Mouse (Mus musculus) Patski (cell line): ENCODE measurements around the gene Prkaa1. TPM values are rescaled to one million over a fixed set of nuclear protein-coding genes. Genes with fewer than 3 reads are reported as not detected.

Experiments used
- ATAC-seq: fragments of 100-300 bp; one replicate; pipeline ENCODE4 v1.8.0; 2021
- CTCF ChIA-PET: fragments of 350-600 bp; sonication (Branson Sonifier 250); formaldehyde crosslinking; loops from one replicate; lab custom pipeline; 2022; ENCODE audit warnings: inconsistent platforms; lab: Charles Lee
- POLR2A ChIA-PET: fragments of 350-600 bp; sonication (Branson Sonifier 250); formaldehyde crosslinking; loops from one replicate; lab custom pipeline; 2022; ENCODE audit warnings: antibody characterized with exemption, inconsistent platforms; lab: Charles Lee
- DNase-seq: peaks from one replicate; pipeline ENCODE4 v3.0.0-alpha.2; 2011; ENCODE audit warnings: low read depth, low spot score
- H3K27me3 ChIP-seq: fragments of 371-371 bp; one replicate; pipeline ENCODE4 v1.5.1; 2021
- CTCF ChIP-seq: fragments of 100-300 bp; IDR thresholded peaks from one replicate; pipeline ENCODE4 v1.5.1; 2021
- in situ Hi-C: fragments of 300-500 bp; cut with MboI; formaldehyde crosslinking; loops from 3 replicates; pipeline ENCODE4 v1.11.1; 2018; ENCODE audit warnings: low pct_unique_long_range_greater_than_20kb, mixed read lengths
- polyA plus RNA-seq: library from polyadenylated mRNA; unstranded; gene quantifications from one replicate; pipeline ENCODE4 v1.2.3, GENCODE M21; 2021

Prkaa1 gene
- polyA plus RNA-seq, 1 experiment from 2014 or later, result 39.2 TPM

DNA sequence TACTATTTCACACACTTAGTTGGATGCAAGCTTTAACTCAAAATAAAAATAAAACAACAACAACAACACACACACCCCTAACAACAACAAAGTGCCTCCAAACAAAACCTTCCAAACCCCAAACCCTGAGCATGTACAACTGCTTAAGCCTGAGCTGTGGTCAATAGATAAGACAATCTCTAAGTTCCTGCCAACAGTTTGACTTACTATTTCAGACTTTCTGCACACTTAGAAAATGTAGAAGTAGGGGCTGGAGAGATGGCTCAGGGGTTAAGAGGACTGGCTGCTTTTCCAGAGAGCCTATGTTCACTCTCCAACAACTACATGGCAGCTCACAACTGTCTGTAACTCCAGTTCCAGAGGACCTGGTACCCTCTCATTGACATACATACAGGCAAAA is 3.3 kb upstream of the Prkaa1 start:
- TF ChIP-seq CTCF, result no peak
- ChIA-PET POLR2A (no interaction called here), CTCF (interaction anchor here (1.4 kb wide), 1 partner anchor 25 kb away, joined by 3 read pairs; no protein-coding TSS in a partner anchor)
- in situ Hi-C loops, result no loop called here
- DNase-seq (no peak), ATAC-seq (no peak)
- no peaks in the 10 kb centered on the region for H3K27me3 ChIP-seq

DNA sequence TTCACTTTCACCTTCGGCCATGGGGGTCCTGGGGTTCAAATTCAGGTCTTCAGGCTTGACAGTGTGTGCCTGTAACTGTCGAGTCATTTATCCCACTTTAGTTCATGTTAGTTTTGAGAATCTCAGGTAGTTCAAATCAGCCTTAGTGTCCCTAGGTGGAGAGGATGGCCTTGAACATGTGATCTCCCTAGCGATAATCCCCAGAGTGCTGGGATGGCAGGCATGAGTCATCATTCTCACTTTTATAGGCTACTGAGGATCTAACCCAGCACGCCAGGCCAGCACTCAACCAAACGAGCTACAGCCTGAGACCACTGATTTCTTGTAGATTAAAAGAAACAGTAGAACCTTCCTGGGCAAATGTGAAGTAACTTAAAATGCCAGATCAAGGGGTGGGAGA is 1.6 kb upstream of the Prkaa1 start:
- ChIA-PET POLR2A (interaction anchor here (0.7 to 1.3 kb wide), 4 partner anchors 15 to 1148 kb away, joined by 3 to 14 read pairs (median 4); no protein-coding TSS in a partner anchor), CTCF (interaction anchor here (1.0 kb wide), 1 partner anchor 17 kb away, joined by 3 read pairs; no protein-coding TSS in a partner anchor)
- in situ Hi-C loops, result no loop called here
- ATAC-seq (no peak), DNase-seq (no peak)
- no peaks in the 10 kb centered on the region for H3K27me3 ChIP-seq
- no peak for TF ChIP-seq CTCF

DNA sequence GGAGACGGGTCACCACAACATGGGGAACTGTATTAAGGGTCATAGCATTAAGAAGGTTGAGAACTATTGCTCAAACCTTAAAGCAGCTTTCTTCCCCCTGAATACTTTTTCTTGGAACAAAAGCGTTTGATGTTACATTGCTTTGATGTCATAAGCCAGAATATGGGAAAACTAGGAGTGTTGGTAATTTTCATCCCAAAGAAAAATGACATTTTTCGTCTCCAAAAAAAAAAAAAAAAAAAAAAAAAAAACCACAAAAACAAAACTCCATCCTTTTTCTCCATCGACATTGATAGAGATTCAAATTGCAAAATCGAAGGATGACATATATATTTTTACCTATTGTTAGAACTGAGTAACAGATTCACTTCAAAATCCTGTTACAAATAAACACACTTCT is 947 bp upstream of the Prkaa1 start:
- ChIA-PET CTCF (interaction anchor here (0.6 to 1.1 kb wide), 2 partner anchors 18 to 1031 kb away, joined by 3 to 5 read pairs; no protein-coding TSS in a partner anchor), POLR2A (interaction anchor here (0.7 to 1.3 kb wide), 4 partner anchors 16 to 1149 kb away, joined by 3 to 14 read pairs (median 4); no protein-coding TSS in a partner anchor)
- H3K27me3 ChIP-seq, result no peaks in the 10 kb centered on the region
- no peak for TF ChIP-seq CTCF
- ATAC-seq (no peak), DNase-seq (no peak)
- in situ Hi-C loops, result no loop called here

DNA sequence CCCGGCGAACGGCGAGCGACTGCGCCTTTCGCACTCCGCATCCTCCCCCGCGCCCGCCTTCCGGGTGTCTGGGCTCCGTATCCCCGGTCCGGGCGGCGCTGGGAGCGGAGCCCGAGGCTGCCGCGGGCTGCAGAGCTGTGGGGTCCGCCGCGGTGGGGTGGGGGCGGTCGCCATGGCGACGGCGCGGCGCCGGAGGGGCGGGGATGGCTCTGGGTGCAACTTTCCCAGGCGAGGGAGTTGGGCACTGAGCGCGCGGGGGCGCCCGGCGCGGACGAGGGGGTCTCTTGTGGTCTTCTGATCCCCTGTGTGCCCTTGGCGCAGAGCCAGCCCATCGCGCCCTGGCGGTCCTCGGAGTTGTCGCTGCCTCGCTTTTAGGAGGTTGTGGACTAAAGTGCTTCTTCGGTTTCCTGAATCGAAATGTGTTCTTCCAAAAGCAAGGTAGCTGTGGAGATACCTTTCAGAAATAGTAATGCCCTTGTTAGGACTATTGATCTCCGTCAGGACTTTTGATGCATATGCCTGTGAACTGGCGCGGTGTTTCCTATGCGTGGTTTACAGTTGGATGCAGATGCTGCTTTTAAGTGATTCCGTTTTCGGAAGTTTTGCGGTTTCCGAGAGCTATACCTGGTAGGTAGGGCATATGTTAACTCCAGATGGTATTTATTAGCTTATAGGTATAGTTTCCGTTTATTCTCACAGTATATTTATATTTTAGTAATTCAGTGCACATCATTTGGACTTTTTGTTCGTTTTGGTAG is 539 bp downstream of the Prkaa1 start:
- H3K27me3 ChIP-seq, result no peaks in the 10 kb centered on the region
- no peak for DNase-seq
- ChIA-PET POLR2A (interaction anchor here (0.9 to 1.2 kb wide), 2 partner anchors 14 to 28 kb away, joined by 3 to 4 read pairs; partner anchors contain the start of gene Rpl37), CTCF (interaction anchor here (0.9 kb wide), 1 partner anchor 14 kb away, joined by 3 read pairs; no protein-coding TSS in a partner anchor)
- peak; percentile 48 for ATAC-seq
- in situ Hi-C loops, result no loop called here
- TF ChIP-seq CTCF, result peak; percentile 49

DNA sequence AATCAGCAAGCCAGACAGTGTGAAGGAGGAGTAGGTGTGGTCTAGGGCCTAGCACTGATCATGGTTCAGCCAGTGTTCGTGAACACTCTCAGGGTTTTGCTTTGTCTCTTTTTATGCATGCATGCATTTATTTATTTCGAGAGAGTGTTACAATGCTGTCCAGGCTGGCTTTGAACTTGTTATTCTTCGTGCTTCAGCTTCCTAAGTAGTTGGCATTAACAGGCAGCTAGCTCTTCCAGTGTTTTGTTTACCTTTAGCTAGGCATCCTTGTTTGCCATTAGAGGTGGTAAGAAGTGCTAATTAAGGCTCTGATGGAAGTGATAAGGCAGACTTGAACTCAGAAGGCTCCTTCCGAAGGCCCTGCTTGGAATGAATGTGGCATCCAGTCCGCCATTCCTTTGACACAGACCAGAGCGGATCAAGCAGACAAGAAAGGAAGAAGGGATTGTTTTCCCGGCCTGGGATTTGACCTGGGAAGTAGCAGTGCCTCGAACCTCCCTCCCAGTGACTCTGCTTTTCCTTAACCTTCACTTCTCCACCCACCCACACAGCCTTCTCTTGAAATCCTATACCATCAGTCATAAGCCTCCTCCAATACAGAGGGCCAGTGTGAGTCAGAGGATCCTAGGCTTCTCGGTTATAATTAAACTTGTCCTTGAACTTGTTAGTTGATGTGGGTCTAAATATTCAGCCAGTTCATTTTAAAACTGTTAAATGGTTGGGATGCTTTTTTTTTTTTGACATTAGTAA is 1.7 kb downstream of the Prkaa1 start:
- no peaks in the 10 kb centered on the region for H3K27me3 ChIP-seq
- TF ChIP-seq CTCF, result no peak
- ChIA-PET POLR2A (interaction anchor here (0.9 to 1.2 kb wide), 2 partner anchors 16 to 30 kb away, joined by 3 to 4 read pairs; partner anchors contain the start of gene Rpl37), CTCF (interaction anchor here (0.9 kb wide), 1 partner anchor 12 kb away, joined by 3 read pairs; no protein-coding TSS in a partner anchor)
- in situ Hi-C loops, result no loop called here
- peak; percentile 6 for ATAC-seq
- no peak for DNase-seq

DNA sequence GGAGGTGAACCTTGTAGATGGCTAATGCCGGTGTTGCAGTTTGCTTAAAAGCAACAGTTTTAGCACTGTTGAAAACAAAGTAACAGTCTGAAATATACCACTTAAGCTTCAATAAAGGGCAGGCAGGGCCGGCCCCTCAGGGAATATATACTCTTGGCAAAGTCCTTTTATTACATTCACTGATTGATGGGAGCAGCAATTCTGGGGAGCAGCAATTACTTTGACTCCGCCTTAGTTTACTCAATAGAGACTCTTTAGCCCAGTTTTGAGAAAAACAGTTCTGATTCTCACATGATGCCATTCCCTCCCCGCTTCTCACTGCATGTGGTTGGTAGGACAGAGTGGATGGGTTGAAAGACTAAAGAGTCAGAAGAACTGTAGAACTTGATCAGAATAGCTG is 5.5 kb downstream of the Prkaa1 start:
- TF ChIP-seq CTCF, result no peak
- H3K27me3 ChIP-seq, result no peaks in the 10 kb centered on the region
- no peak for ATAC-seq
- ChIA-PET CTCF (no interaction called here), POLR2A (no interaction called here)
- DNase-seq, result no peak
- in situ Hi-C loops, result no loop called here

DNA sequence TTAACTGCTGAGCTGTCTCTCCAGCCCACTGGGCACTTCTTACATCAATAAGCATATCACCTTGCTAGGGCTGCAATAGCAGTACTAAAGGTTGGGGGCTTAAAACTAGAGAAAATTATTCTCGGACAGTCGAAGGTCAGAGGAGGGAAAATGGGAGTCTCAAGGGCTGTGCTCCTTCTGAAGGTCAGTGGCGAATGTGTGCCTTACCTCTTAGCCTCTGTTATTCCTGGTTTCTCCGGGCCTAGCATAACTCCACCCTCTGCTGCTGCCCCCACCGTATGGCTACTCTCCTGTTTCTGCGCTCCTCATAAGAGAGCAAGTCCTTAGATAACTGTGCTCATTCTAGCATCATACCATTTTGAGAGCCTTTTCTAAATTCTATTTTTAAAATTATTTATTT is 8.5 kb downstream of the Prkaa1 start:
- ChIA-PET POLR2A (no interaction called here), CTCF (interaction anchor here (0.6 to 1.0 kb wide), 2 partner anchors 21 to 32 kb away, joined by 3 read pairs; no protein-coding TSS in a partner anchor)
- DNase-seq, result no peak
- no peaks in the 10 kb centered on the region for H3K27me3 ChIP-seq
- no peak for ATAC-seq
- TF ChIP-seq CTCF, result no peak
- in situ Hi-C loops, result no loop called here

DNA sequence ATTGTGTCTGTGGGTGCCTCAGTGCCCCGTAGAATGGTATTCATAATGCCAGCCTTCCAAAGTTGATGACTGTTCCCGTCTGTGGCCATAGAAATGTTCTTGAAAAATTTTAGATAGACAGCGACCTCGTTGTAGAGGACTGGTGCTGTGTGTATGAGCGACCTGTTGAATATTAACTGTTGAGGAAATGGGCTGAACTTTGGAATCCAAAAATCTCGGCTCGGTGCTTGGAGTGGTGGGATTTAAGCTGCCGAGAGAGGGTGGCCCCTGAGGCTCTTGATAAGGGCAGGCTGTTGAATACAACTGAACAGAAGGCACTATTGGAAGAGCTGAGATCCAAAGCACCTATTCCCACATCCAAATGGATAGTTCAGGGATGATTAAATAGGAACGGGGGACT is 11.0 kb downstream of the Prkaa1 start:
- DNase-seq (no peak), ATAC-seq (no peak)
- ChIA-PET POLR2A (no interaction called here), CTCF (interaction anchor here (1.3 to 1.9 kb wide), 2 partner anchors 16 to 19 kb away, joined by 3 to 5 read pairs; no protein-coding TSS in a partner anchor)
- in situ Hi-C loops, result no loop called here
- no peaks in the 10 kb centered on the region for H3K27me3 ChIP-seq
- no peak for TF ChIP-seq CTCF

DNA sequence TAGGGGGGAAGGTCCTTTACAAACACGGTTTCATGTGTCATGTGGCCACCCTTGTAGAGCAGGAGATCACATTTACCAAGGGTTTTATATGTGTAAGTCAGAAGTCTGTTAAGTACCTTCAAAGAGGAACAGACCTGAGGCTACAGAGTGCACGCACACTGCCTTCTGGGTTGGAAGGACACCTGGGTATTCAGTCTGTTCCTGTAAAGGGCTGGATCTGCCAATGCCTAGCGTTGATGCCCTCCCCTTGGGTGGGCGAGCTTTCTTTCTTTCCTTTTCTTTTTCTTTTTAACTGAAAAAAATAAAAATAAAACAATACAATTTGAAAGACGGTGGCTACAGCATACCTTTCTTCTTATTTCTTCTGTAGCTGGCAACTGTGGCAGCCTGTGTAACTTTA is 11.4 kb downstream of the Prkaa1 start:
- ChIA-PET CTCF (interaction anchor here (1.3 to 1.9 kb wide), 2 partner anchors 16 to 19 kb away, joined by 3 to 5 read pairs; no protein-coding TSS in a partner anchor), POLR2A (no interaction called here)
- DNase-seq (no peak), ATAC-seq (no peak)
- in situ Hi-C loops, result no loop called here
- no peak for TF ChIP-seq CTCF
- no peaks in the 10 kb centered on the region for H3K27me3 ChIP-seq

DNA sequence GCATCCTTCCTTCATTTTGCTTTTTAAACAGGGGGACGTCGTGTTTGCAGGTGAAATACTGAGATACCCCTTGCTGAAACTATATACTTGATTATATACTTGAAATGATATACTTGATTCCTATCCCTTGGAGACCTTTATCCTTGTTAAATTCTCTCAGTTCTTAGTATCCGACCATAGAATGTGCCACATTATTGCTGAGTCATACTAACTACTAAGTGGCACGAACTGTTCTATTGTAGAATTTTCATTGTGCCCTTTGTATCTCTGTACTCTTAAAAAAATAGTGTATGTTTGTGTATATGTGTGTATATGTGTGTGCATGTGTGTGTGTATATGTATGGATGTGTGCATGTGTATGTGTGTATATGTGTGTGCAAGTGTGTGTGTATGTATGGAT is 12.7 kb downstream of the Prkaa1 start:
- TF ChIP-seq CTCF, result no peak
- DNase-seq (no peak), ATAC-seq (no peak)
- in situ Hi-C loops, result no loop called here
- ChIA-PET CTCF (no interaction called here), POLR2A (no interaction called here)
- H3K27me3 ChIP-seq, result no peaks in the 10 kb centered on the region
